8 mouse cellular contexts compared by ENCODE assay signal in the genomic region with DNA sequence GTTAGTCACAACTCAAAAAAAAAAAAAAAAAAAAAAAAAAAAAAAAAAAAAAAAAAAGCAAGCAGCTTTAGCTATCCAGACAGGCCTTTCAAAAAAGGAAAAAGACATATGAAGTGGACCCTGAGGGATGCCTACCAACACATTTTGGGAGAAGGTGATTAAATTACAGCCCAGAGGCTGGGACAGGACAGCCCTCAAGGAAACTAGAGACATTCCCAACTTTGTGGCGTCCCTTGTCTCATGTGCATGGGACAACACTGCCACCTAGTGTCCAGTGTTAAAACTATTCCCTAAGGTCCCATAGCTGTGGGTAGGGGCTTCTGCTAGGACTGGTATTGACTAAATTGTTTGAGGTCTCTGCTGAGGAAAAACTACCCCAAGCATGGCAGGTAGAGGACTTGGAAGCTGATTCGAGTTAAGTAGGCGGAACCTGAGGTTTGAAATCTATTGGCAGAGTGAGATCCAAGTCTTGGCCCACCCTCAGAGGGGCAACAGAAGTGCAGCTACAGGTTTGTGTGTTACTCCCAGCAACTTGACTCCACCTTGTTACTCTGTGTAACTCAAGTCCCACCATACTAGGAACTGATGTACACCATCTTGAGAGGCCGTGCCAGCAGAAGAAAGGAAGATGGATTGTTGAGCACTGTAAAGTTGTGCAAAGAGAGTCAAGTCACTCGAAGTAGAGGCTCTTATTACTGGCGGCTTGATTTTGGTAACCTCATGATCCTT. TPM values are rescaled to one million over a fixed set of nuclear protein-coding genes. Genes with fewer than 3 reads are reported as not detected.
A peak's percentile ranks its signal among the peaks of the same experiment; 100 is the strongest.
DNase-seq lines count a peak whose midpoint lies in the region; ATAC-seq lines count a peak whose summit lies in the region.
"Had no signal": no experiment of that assay in that cellular context is flagged by ENCODE, and none has a peak within 500 bp of the region (broad histone marks: within the 10 kb centered on the region; RNA-seq: fewer than 3 reads in every experiment).

No protein-coding gene starts in this region.

- no peak overlapping the region for H3K4me2 ChIP-seq in embryonic facial prominence, embryonic 12.5 days (replicated peaks)
- H3K4me2 ChIP-seq: liver, embryonic 15.5 days had no signal

- H3K4me3 ChIP-seq in embryonic facial prominence, embryonic 12.5 days = no peak overlapping the region
- H3K4me3 ChIP-seq: liver, embryonic 15.5 days had no signal

- intact Hi-C loops in heart, postnatal 14 days (cut with DNase I) = loop anchor here (1.0 to 5.0 kb wide), 4 partner anchors 109 to 283 kb away; no protein-coding TSS in a partner anchor

- H3K9me3 ChIP-seq in embryonic facial prominence, embryonic 12.5 days = no peaks in the 10 kb centered on the region
- H3K9me3 ChIP-seq: liver, embryonic 15.5 days had no signal

- peak; percentile 54 for DNase-seq in Muller cell, postnatal 12 days (ENCODE audit: inconsistent ontology term)
- DNase-seq in adrenal gland, postnatal 36 days = peak; percentile 52 to 68
- DNase-seq in heart, postnatal 14 days = peak; percentile 63 to 76
- DNase-seq in layer of hippocampus, adult 18-20 months (ENCODE audit: low spot score in 2 of 2) = peak; percentile 30 to 76
- DNase-seq in lung, postnatal 10 days = peak; percentile 76
- DNase-seq in right cerebral cortex, postnatal 25 days = peak; percentile 25

- peaks cover 3% of the 10 kb centered on the region; the same call in 1 of the 2 replicates for H3K4me1 ChIP-seq in embryonic facial prominence, embryonic 12.5 days
- H3K4me1 ChIP-seq: liver, embryonic 15.5 days had no signal

- ATAC-seq in embryonic facial prominence, embryonic 12.5 days (ENCODE audit: insufficient number of reproducible peaks, insufficient read depth, low FRiP score, low TSS enrichment) = peak; percentile 52; the same call in 1 of the 2 replicates

- H3K36me3 ChIP-seq in embryonic facial prominence, embryonic 12.5 days = no peaks in the 10 kb centered on the region
- H3K36me3 ChIP-seq: liver, embryonic 15.5 days had no signal

- H3K27ac ChIP-seq in embryonic facial prominence, embryonic 12.5 days = no peak overlapping the region
- H3K27ac ChIP-seq: liver, embryonic 15.5 days had no signal

- no peak overlapping the region for H3K9ac ChIP-seq in embryonic facial prominence, embryonic 12.5 days
- H3K9ac ChIP-seq: liver, embryonic 15.5 days had no signal

- H3K27me3 ChIP-seq in embryonic facial prominence, embryonic 12.5 days = peaks cover 5% of the 10 kb centered on the region; the same call in 1 of the 2 replicates
- H3K27me3 ChIP-seq: liver, embryonic 15.5 days had no signal

- WGBS in embryonic facial prominence, embryonic 12.5 days = 38% methylated on average over 6 of the region's 6 CpGs

RNA-seq across cellular contexts. Expression of gene Pappa2, which starts 26.6 kb away (rescaled TPM):
- under 1 TPM; 0.10 to 0.30 TPM for total RNA-seq in adrenal gland, postnatal 36 days (2021)
- polyA plus RNA-seq in embryonic facial prominence, embryonic 12.5 days (2016; fragmentation: Nextera tagmentation; extraction: Ambion mirVana) = 2.1 and 2.6 TPM in 2 replicates
- total RNA-seq in heart, postnatal 14 days (2021) = under 1 TPM; 0.34 to 0.41 TPM
- under 1 TPM; 0.41 to 0.89 TPM for total RNA-seq in layer of hippocampus, adult 18-20 months (2021)

Comparison
In these comparisons a context has a peak if more than half of its experiments do, and no peak if none do; other contexts are left out.
1. DNase-seq: peak in every context shown above with its lines; median percentile 76 in lung, postnatal 10 days; 70 in heart, postnatal 14 days; 60 in adrenal gland, postnatal 36 days; 54 in Muller cell, postnatal 12 days; 53 in layer of hippocampus, adult 18-20 months; 25 in right cerebral cortex, postnatal 25 days.